Mouse (Mus musculus) kidney, embryonic 16.5 days (tissue): ENCODE measurements around the gene Lsr. TPM values are rescaled to one million over a fixed set of nuclear protein-coding genes. Genes with fewer than 3 reads are reported as not detected.
"Not testable (repeated sequence)": the region's sequence is repeated elsewhere in the genome, so short reads cannot be mapped to it uniquely, and the experiment has no call there.

Experiments
- ATAC-seq: fragments of 200-750 bp; cut with Nextera tagmentation; 2 replicates; pipeline ENCODE4 v1.8.0; 2017; ENCODE audit warnings: moderate TSS enrichment; ENCODE audit not compliant: low FRiP score, low TSS enrichment
- H3K27ac ChIP-seq: fragments of 300-500 bp; sonication (generic); 2 replicates; pipeline ENCODE4 v1.5.1; 2014; ENCODE audit warnings: low read length
- H3K27me3 ChIP-seq: fragments of 300-500 bp; sonication (generic); 2 replicates; pipeline ENCODE4 v1.6.1; 2014; ENCODE audit warnings: low read length, control low read depth, mixed read lengths; ENCODE audit not compliant: insufficient read depth
- H3K36me3 ChIP-seq: fragments of 300-500 bp; sonication (generic); 2 replicates; pipeline ENCODE4 v1.6.1; 2014; ENCODE audit warnings: low read length, control low read depth, mixed read lengths; ENCODE audit not compliant: insufficient read depth
- H3K4me1 ChIP-seq: fragments of 300-500 bp; sonication (generic); 2 replicates; pipeline ENCODE4 v1.6.1; 2014; ENCODE audit warnings: low read length, control low read depth, mixed read lengths; ENCODE audit not compliant: insufficient read depth
- H3K4me2 ChIP-seq: fragments of 300-500 bp; sonication (generic); replicated peaks from 2 replicates; pipeline ENCODE4 v1.6.1; 2014; ENCODE audit warnings: low read depth, low read length
- H3K4me3 ChIP-seq: fragments of 300-500 bp; sonication (generic); 2 replicates; pipeline ENCODE4 v1.5.1; 2014; ENCODE audit warnings: mild to moderate bottlenecking, low read length
- H3K9ac ChIP-seq: fragments of 300-500 bp; sonication (generic); replicated peaks from 2 replicates; pipeline ENCODE4 v1.6.1; 2014; ENCODE audit warnings: low read length
- H3K9me3 ChIP-seq: fragments of 300-500 bp; sonication (generic); 2 replicates; pipeline ENCODE4 v1.6.1; 2016; ENCODE audit warnings: low read length, control low read depth
- WGBS: fragments of 180-500 bp; shearing (Covaris S2); extraction: QIAGEN DNeasy Blood & Tissue Kit; methylation state at CpG from one replicate; pipeline ENCODE4 v1.1.7; 2014; 5-methylcytosine and 5-hydroxymethylcytosine counted together
- polyA plus RNA-seq: library from polyadenylated mRNA; unstranded; fragments of >200 nt; fragmentation: Nextera tagmentation; extraction: Ambion mirVana; gene quantifications from 2 replicates; pipeline ENCODE4 v1.2.1, GENCODE M21; 2015

Gene Lsr
- polyA plus RNA-seq, 1 experiment from 2014 or later: 73.5 TPM

DNA sequence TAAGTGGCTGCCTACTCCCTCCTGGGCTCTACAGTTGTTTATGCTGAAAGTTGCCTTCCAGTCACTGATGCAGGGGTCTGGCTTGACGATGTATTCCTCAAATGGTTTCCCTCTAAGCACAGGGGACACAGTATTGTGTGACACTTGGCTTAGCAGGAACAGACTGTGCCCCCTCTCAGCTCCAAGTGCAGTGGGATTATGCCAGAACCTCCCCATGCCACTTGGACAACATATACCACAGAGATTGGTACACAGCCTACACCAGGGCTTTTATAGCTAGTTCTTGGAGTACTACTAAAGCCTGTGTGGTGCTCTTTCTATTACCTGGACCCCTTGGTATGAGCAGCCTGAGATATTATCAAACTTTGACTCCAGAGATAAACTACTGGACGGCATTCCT is 28.6 kb downstream of the Lsr start:
- peaks cover 15% of the 10 kb centered on the region for H3K36me3 ChIP-seq
- H3K27me3 ChIP-seq, H3K4me1 ChIP-seq, H3K9me3 ChIP-seq, H3K4me3 ChIP-seq, ATAC-seq, H3K27ac ChIP-seq, H3K9ac ChIP-seq, H3K4me2 ChIP-seq: not testable (repeated sequence)
- 67% methylated on average over 2 of the region's 2 CpGs for WGBS

DNA sequence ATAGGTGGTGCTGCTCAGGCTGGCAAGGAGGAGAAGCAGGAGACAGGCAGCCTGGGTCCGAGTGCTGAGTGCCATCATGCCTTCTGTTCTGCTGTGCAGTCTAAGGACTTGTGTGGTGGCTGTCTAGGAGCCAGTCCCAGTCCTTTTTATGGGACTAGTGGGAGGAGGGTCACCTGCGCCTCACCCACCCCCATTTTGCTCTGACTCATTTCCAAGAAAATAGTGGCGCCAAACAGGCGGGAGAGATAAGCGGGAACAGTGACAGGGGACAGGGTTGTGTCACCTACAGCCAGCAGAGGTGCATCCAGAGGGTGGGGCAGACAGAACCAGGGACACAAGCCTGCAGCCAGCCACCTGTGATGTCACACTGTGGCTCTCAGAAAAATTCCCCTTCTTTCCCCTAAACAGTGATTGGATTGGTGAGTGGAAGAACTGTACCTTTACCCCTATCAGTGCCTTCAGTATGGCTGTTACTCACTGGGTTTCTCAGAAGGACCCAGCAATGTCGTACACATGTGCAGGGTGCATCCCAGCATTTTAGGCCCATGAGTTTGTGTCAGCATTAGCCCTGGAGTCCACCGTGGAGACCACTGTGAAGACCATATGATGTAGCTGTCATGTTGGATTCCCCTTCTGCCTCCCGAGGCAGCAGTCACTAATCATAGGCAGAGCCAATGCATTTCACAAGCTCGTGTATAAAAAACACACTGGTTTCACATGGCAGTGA is 29.2 kb downstream of the Lsr start, which contains the start of gene Hamp:
Gene Hamp, minus strand, starts transcription at position 124 of the 727 bp plus-strand sequence.
- Histone ChIP-seq H3K9ac (no peak within 1 kb of the TSS), H3K27me3 (no peaks in the 10 kb centered on the region), H3K4me2 (no peak within 1 kb of the TSS), H3K27ac (no peak within 1 kb of the TSS), H3K36me3 (peaks cover 10% of the 10 kb centered on the region), H3K9me3 (no peaks in the 10 kb centered on the region), H3K4me1 (no peaks in the 10 kb centered on the region), H3K4me3 (no peak within 1 kb of the TSS)
- 71% methylated on average over 9 of the region's 9 CpGs for WGBS
- ATAC-seq: no peak

DNA sequence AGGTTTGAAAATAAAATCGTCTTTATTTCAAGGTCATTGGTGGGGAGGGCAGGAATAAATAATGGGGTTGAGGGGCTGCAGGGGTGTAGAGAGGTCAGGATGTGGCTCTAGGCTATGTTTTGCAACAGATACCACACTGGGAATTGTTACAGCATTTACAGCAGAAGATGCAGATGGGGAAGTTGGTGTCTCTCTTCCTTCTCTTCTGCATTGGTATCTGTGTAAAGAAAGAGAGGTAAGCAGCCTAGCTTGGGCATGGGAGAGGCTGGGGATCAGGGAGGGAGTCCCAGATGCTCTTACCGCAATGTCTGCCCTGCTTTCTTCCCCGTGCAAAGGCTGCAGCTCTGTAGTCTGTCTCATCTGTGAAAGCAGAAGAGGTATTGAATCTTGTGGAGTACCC is 30.9 kb downstream of the Lsr start:
- not testable (repeated sequence) for H3K27me3 ChIP-seq, ATAC-seq

DNA sequence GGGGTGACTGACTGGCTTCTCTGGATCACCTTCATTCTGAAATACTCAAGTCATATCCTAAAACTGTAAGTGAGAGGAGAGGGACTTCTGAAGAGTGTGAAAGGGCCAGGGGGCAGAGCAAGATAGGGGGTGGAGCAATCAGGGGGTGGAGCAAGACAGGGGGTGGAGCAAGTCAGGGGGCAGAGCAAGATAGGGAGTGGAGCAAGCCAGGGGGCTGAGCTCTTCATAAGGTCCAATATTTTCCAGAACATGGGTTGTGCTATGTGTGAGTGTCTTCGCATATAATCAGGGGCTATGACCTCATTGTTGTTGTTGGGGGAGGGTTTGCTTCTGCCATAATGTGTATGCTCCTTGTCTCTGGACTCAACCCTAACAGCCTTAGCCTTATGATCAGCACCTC is 33.2 kb downstream of the Lsr start:
- H3K4me3 ChIP-seq, H3K36me3 ChIP-seq, H3K4me2 ChIP-seq, H3K9me3 ChIP-seq, H3K27ac ChIP-seq, H3K27me3 ChIP-seq, ATAC-seq, H3K9ac ChIP-seq, H3K4me1 ChIP-seq: not testable (repeated sequence)
- WGBS: 88% methylated on average over 1 of the region's 1 CpGs

More for the DNA sequence above, 30.9 kb downstream of the Lsr start:
- not testable (repeated sequence) for H3K9ac ChIP-seq, H3K4me1 ChIP-seq, H3K27ac ChIP-seq, H3K4me3 ChIP-seq, H3K4me2 ChIP-seq, H3K9me3 ChIP-seq, H3K36me3 ChIP-seq
- WGBS: 46% methylated on average over 3 of the region's 3 CpGs

DNA sequence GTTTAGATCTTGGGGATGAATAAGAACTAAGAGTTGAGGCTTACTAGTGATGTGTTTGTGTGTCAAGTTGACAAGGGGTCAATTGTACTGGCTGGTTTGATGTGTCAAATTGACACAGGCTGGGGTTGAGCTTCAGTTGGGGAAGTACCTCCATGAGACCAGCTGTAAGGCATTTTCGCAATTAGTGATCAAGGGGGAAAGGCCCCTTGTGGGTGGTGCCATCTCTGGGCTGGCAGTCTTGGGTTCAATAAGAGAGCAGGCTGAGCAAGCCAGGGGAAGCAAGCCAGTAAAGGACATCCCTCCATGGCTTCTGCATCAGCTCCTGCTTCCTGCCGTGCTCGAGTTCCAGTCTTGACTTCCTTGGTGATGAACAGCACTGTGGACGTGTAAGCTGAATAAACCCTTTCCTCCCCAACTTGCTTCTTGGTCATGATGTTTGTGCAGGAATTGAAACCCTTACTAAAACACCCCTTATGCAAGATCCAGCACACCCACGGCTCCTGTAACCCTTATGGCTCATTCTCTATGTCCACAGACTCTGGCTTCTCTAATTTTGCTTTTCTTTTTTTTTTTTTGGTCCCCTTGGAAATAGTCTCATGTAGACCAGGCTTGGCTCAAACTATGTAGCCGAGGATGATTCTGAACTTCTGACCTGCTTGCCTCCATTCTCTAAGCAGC is 37.7 kb downstream of the Lsr start:
- not testable (repeated sequence) for H3K27me3 ChIP-seq, H3K9ac ChIP-seq, H3K9me3 ChIP-seq, H3K4me3 ChIP-seq, H3K36me3 ChIP-seq, H3K4me2 ChIP-seq, H3K4me1 ChIP-seq, ATAC-seq, H3K27ac ChIP-seq
- 60% methylated on average over 6 of the region's 6 CpGs for WGBS

DNA sequence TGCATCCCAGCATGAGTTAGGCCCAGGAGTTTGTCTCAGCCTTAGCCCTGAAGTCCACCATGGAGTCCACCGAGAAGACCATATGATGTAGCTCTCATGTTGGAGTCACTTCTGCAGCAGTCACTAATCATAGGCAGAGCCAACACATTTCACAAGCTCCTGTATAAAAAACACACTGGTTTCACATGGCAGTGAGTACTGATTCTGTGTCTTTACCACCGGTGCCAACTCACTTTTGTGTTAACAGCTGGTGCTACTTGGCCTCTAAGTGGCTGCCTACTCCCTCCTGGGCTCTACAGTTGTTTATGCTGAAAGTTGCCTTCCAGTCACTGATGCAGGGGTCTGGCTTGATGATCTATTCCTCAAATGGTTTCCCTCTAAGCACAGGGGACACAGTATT is 48.7 kb downstream of the Lsr start, which contains the start of gene Hamp2:
Gene Hamp2, minus strand, starts transcription at position 101 of the 400 bp plus-strand sequence.
- not testable (repeated sequence) for H3K27me3 ChIP-seq

DNA sequence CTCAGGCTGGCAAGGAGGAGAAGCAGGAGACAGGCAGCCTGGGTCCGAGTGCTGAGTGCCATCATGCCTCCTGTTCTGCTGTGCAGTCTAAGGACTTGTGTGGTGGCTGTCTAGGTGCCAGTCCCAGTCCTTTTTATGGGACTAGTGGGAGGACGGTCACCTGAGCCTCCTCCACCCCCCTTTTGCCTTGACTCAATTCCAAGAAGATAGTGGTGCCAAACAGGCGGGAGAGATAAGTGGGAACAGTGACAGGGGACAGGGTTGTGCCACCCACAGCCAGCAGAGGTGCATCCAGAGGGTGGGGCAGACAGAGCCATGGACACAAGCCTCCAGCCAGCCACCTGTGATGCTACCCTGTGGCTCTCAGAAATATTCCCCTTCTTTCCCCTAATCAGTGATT is 49.2 kb downstream of the Lsr start:
- no peak overlapping the region for H3K27ac ChIP-seq
- no peaks in the 10 kb centered on the region for H3K36me3 ChIP-seq
- 65% methylated on average over 3 of the region's 3 CpGs for WGBS
- no peaks in the 10 kb centered on the region for H3K27me3 ChIP-seq
- no peaks in the 10 kb centered on the region for H3K9me3 ChIP-seq
- ATAC-seq: no peak
- no peak overlapping the region for H3K4me2 ChIP-seq
- H3K9ac ChIP-seq: no peak overlapping the region
- no peak overlapping the region for H3K4me3 ChIP-seq
- H3K4me1 ChIP-seq: no peaks in the 10 kb centered on the region

More for the DNA sequence above, 48.7 kb downstream of the Lsr start, which contains the start of gene Hamp2:
- not testable (repeated sequence) for H3K9ac ChIP-seq, ATAC-seq, H3K4me3 ChIP-seq, H3K9me3 ChIP-seq, H3K27ac ChIP-seq, H3K36me3 ChIP-seq, H3K4me2 ChIP-seq, H3K4me1 ChIP-seq
- WGBS: 86% methylated on average over 2 of the region's 2 CpGs

DNA sequence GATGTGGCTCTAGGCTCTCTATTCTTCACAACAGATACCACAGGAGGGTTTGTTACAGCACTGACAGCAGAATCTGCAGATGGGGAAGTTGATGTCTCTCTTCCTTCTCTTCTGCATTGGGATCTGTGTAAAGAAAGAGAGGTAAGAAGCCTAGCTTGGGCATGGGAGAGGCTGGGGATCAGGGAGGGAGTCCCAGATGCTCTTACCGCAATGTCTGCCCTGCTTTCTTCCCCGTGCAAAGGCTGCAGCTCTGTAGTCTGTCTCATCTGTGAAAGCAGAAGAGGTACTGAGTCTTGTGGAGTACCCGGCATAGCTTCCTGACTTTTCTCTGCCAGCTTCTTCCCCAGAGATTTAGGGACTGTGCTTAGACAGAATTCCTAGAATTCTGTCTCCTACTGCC is 50.8 kb downstream of the Lsr start:
- not testable (repeated sequence) for H3K9me3 ChIP-seq, H3K9ac ChIP-seq, H3K4me3 ChIP-seq, H3K27ac ChIP-seq, H3K4me2 ChIP-seq, H3K27me3 ChIP-seq, H3K36me3 ChIP-seq, ATAC-seq, H3K4me1 ChIP-seq
- 67% methylated on average over 3 of the region's 3 CpGs for WGBS

DNA sequence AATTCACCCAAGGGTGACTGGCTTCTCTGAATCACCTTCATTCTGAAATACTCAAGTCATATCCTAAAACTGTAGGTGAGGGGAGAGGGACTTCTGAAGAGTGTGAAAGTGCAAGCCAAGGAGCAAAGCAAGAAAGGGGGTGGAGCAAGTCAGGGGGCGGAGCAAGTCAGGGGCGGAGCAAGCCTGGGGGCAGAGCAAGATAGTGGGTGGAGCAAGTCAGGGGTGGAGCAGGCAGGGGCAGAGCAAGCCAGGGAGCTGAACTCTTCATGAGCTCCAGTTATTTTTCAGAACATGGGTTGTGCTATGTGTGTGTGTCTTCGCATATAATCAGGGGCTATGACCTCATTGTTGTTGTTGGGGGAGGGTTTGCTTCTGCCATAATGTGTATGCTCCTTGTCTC is 53.0 kb downstream of the Lsr start:
- Histone ChIP-seq H3K27me3 (no peaks in the 10 kb centered on the region), H3K27ac (no peak overlapping the region), H3K4me2 (no peak overlapping the region), H3K4me3 (no peak overlapping the region), H3K9me3 (no peaks in the 10 kb centered on the region), H3K4me1 (no peaks in the 10 kb centered on the region), H3K36me3 (no peaks in the 10 kb centered on the region), H3K9ac (no peak overlapping the region)
- 56% methylated on average over 3 of the region's 3 CpGs for WGBS
- no peak for ATAC-seq

DNA sequence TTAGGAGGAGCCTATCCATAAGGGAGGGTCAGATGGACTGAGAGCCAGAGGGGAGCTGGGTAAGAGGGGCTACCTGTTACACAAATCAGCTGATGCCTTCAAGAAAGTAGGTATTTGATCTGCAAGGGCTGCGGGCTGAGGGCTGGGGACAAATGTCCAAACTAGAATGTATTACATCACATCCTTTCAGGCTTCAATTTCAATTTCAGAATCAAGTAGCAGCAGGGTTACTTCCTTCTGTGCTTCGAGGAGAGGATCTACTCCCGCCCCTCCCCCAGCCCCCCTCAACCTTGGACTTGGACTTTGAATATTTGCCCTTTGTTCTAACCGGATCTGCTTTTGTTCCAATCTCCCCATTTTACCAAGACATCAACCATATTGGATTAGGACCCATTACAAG is 56.0 kb downstream of the Lsr start:
- Histone ChIP-seq H3K4me1 (no peaks in the 10 kb centered on the region), H3K4me2 (no peak overlapping the region), H3K36me3 (no peaks in the 10 kb centered on the region), H3K27me3 (no peaks in the 10 kb centered on the region), H3K9me3 (no peaks in the 10 kb centered on the region), H3K9ac (no peak overlapping the region; the same call in 1 of the 2 replicates), H3K27ac (no peak overlapping the region), H3K4me3 (no peak overlapping the region)
- ATAC-seq: no peak
- WGBS: 51% methylated on average over 4 of the region's 4 CpGs
